13 mouse cellular contexts compared by ENCODE assay signal in the genomic region with DNA sequence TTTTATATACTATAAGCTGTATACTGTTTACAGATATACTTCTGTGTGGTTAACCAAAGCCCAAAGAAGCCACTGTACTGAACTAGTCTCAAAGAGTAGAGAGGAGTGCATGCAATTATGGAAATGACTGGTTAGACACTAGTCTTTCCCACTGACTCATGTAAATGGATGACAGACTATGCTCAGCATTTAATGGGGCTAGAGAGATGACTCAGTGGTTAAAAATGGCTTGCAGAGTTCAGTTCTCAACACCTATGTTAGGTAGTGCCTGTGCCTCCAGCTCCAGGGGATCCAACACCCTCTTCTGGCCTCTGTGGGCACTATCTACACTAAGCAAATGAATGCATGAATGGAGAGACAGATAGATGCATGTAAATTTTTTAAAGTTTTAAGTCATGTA.
"Had no signal": no experiment of that assay in that cellular context is flagged by ENCODE, and none has a peak within 500 bp of the region (broad histone marks: within the 10 kb centered on the region; RNA-seq: fewer than 3 reads in every experiment).

No protein-coding gene starts in this region.

- DNase-seq: kidney, postnatal 14 days; liver; liver, embryonic 13.5 days; liver, postnatal 0 days; lung, postnatal 14 days; retina, postnatal 1 day; right cerebral cortex, postnatal 25 days; thymus, postnatal 4 days had no signal

- H3K27me3 ChIP-seq: limb, embryonic 12.5 days; liver, embryonic 13.5 days; lung, embryonic 15.5 days; megakaryocyte, embryonic 14.5 days; neural tube, embryonic 13.5 days had no signal

- ATAC-seq: liver, postnatal 0 days; midbrain, embryonic 16.5 days had no signal
